Mouse (Mus musculus) layer of hippocampus, postnatal 25 days (tissue): ENCODE results near the gene Kcnn4. TPM values are rescaled to one million over a fixed set of nuclear protein-coding genes. Genes with fewer than 3 reads are reported as not detected.

Source experiments
- DNase-seq, 2 experiments: peaks; one replicate each; pipeline ENCODE4 v3.0.0; 2022; ENCODE audit warnings: mixed read lengths in 2 of 2, low spot score in 1 of 2; ENCODE audit errors: extremely low spot score in 1 of 2
- total RNA-seq, 2 experiments: library from RNA; stranded (reverse); gene quantifications; 2 replicates each; pipeline ENCODE4 v1.2.3; 2021

Gene Kcnn4
- total RNA-seq: under 1 TPM; 0.27 to 0.47 TPM

DNA sequence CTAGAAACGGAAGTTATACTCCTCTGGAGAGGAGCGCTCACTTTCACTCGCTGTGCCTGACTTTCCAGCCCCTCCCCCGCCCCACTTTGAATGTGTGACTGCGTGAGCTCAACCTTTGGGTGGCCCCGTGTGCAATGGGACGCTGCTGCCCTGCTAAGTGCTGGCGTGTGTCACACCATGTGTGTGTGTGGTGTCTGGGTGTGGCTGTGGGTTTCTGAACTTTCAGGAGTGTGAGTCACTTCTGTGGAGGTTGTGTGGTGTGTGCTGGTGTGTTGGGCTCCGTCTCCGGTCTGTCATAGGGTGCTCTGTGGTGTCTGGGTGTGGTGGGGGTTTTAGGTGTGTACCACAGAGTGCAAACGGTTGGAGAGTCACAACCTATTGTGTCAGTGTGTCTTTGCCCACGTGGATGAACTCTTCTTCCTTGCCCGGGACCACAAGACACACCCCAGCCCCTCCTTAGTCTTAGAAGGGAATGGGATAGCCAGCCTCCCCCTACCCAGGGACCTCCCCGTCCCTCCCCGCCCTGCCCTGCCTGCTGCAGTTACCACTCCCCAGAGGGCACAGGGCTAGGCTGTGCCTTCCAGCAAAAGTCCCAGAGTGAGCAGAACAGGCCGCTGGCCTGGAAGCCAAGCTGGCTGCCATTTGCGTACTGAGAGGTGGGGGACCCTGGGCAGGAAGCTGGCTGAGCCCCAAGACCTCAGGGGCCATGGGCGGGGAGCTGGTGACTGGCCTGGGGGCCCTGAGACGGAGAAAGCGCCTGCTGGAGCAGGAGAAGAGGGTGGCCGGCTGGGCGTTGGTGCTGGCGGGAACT lies at the start of gene Kcnn4:
Gene Kcnn4, plus strand, starts transcription at position 533 of the 811 bp plus-strand sequence.
- DNase-seq: no peak

DNA sequence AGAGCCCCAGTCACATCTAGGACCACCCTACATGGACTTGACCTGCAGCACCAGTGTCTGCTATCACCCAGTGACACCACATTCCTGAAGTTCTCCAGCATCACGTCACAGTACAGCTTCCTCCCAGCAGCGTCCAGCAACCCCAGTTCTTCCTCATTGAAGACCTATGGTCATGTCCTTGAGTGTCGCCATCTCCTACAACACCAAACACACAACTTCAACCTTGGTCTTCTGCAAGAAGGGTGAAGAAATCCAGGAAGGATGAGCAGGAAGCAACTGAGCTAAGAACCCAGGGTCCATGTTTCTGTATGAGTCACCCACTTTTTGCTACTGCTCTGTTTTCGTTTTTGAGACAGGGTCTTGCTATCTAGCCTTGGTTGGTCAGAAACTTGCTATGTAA lies 47.5 kb upstream of the Kcnn4 start:
- DNase-seq: no peak

DNA sequence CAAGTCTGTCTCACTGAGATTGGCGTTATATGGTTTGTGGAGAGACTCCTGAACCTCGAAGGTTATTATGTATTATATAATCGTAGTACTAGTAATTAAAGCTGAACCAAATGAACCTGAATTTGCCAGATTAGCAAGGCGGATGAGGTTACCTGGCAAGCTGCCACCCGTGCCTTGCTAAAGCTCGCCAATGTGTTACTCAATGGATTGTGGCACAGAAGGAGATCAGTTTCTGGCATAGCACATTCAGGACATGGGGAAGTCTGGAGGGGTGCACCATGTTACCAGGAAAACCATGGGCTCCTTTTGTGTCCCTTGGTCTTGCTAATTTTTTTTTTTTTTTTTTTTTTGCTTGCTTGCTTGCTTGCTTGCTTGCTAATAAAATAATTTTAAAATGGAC lies 44.9 kb upstream of the Kcnn4 start:
- peak in 1 of 2 experiments; percentile 30 for DNase-seq

DNA sequence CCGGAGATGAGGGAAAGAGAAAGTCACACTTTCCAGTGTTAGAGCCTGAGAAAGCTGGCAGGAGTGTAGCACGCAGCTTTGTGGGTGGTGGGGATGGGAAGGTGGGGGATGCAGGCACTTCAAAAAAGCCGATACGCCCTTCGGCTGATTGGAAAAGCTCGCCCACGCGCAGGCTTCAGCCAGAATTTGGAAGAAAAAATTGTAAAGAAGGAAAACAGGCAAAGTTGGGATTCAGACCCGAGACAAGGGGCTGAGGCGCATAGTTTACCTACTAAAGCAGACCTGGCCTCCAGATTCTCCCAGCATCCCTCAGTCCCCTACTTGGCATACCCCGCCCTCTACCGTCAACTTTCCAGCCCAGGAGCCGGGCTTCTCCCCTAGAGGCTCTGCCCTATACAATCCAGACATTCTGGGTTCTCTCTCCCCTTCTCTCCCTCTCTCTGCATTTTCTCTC lies 44.4 kb upstream of the Kcnn4 start:
- peak in 1 of 2 experiments; percentile 28 for DNase-seq

DNA sequence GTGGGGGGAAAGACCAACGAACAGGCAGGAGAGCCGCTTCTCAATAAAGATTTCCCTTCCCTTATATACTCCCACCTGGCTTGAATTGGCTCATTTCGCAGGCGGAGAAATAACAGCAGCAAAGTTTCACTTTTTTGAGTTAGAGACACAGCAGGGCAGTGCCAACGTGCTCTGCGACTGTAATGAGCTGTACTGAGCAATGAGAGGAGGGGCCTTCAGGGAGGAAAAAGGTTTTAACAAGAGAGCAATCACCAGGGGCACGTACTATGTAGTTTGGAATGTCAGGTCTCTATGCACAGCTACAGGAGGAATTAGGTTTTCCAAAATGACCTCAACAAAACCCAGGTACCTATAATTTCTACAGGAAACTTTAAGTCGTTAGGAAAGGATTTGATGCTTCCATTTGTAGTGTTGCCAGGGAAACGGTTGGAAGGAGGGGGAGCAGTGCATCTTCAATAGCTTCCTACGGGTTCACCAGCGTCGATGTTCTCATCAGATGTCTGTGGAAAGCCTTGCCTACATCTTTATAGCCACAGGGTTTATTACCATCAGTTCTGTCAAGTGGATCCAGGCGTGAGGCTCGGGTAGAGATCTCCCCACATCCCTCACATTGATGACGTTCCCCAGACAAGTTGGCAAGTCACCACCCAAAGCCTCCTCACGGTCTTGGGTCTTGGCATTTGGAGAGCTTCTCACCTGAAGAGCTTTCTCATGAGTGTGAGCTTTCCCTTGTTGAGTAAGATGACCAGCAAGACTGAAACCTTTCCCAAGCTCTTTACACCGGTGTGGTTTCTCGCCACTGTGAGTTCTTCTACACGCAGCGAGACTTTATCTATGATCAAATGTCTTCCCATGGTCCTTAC lies 43.6 kb upstream of the Kcnn4 start:
- DNase-seq: no peak

DNA sequence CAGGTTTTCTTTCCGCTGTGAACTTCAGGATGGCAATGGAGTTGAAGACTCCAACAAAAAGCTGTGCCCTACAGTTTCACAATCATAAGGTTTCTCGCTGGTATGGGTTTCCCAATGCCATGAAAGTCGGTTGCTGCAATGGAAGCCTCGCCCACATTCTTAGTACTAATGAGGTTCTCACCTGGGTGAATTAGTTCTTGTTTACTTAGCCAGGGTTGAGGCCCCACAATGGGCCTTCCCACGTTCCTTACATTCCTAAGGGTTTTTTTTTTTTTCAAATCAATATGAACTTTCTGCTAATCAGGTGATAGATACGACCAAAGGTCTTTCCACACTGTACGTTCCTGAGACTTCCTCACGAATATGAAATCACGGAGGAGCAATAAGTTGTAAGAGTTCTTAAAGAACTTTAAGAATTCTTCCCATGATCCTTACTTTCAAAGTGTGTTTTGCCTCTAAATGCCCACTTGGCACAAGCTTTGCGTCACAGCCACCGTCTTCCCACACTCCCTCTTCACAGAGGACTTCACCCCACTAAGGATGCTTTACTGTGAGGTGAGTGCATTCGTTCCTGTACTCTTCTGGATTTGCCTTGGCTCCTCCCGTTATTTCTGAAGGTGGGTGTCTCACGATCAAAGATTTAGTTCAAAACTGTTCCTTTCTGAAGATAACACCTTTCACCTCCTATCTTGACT lies 42.6 kb upstream of the Kcnn4 start:
- no peak for DNase-seq

DNA sequence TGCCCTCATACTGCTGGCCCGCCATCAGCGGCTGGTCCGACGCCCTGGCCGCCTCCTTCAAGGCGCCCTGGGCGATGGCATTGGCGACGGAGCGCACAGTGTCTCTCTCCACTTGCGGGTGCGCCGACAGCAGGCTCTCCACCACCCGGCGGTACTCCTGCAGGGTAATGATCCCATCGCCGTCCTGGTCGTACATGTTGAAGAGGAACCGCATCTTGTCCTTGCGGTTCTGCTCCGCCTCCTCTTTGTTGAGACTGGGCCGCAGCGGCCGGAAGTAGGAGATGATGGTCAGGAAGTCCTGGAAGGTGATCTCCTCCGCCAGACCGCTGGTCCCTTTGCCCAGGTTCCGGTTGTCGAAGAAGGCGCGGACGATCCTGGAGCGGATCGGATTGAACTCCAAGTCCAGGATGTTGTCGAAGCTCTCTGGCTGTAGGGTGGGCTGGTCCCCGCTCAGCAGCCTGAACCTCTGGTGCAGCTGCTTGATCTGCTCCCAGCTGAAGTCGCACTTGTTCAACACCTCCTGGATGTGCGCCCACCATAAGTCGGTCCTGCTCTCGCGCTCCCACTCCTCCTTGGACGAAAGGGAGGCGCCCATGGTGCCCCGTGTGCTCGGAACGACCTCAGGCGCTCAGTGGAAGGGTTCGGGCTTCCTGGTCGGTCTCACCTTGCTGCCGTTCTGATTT lies 36.6 kb upstream of the Kcnn4 start, which contains the start of gene Tescl:
Gene Tescl, minus strand, starts transcription at position 633 of the 683 bp plus-strand sequence.
- DNase-seq: no peak

DNA sequence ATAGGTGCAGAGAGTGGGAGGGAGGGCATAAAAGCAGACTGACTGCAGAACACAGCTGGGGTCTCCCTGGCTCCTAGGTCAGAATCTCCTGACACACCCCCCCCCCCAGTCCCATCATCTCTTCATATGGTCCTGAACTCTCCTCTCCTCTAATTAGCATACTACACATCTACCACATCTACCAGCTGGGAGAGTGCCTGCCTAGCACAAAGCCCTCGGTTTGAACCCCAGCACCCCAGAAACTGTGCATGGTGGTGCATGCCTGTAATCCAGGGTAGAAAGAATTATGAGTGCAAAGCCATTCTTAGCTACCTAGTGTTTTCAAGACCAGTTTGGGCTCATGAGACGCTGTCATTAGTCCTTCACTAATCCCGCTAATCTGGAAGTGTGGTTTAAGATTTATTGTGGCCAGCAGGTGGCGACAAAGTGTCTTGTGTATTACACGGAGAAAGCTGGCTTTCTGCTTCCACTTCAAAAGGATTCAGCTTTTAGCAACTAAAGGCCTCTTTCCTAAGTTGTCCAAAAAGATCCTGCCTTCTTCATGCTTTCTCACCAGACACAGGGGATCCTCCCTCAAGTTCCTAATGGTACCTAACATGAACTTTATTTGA lies 34.3 kb upstream of the Kcnn4 start:
- peak; percentile 62 to 92 for DNase-seq

DNA sequence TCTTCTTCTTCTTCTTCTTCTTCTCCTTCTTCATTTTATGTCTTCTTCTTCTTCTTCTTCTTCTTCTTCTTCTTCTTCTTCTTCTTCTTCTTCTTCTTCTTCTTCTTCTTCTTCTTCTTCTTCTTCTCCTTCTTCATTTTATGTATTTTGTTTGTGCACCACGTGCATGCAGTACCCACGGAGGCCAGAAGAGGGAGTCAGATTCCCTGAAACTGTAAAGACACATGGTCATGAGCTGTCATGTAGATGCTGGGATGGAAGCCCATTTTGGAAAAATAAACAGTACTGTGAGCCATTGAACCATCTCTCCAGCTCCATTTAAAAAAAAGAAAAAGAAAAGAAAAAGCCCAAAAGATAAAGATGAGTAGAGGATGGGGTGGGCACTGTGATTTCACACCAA lies 31.8 kb upstream of the Kcnn4 start:
- no peak for DNase-seq

DNA sequence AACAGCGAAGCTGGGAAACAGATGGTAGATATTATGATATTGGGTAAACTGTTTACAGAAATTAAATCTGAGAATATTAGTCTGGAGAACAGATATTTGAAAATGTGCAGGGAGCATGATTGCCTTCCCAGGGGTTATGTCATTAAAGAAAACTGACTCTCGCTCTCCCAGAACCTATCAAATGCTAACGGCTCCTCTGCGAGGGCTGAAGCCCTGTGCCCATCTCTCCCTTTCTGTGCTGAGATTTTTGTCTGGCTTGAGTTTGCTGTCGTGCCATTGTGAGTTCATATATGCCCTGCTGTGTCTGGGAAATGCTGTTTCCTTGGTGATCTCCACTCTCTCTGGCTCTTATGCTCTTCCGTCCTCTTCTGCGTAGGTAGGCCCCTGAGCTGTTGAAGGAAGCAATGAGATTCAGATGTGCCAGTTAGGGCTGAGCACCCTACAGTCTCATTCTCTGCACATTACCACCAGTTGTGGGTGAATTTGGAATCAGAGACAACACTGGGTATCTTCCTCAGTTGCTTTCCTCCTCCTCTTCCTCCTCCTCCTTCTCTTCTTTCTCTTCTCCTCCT lies 26.3 kb upstream of the Kcnn4 start:
- no peak for DNase-seq

DNA sequence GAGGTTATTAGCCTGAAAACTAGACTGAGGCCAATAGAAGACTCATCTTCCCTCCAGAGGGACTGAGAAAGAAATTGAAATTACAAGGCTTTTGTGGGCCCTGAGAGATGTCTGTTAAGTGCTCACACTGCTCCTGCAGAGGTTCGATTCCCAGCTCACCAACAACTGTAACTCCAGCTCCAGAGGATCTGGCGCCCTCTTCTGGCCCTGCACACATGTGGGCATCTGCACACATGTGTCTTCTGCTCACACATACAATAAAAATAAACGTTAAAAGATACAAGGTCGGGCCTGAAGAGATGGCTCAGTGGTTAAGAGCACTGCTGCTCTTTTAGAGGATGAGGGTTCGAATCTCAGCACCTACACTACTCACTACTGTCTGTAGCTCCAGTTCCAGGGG lies 23.6 kb upstream of the Kcnn4 start:
- DNase-seq: no peak

DNA sequence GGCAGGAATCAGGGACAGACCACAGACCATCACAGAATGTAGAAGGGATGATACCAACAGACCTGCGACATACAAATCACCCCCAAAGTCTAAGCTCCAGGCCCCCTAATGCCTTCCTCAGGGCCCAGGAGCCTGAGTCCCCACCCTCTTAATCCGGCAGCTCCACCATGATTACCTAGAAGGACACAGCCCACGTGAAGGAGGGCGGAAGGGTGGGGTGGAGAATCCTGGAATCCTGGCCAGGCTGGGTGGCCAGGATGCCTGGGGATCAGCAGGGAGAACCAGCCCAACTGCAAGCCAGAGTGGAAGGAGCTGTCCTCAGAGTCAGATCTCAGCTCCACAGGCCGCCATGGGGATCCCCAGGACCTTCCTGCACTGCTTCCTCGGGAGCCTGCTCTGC lies 21.2 kb upstream of the Kcnn4 start, which contains the start of gene Lypd5:
Gene Lypd5, plus strand, starts transcription at position 301 of the 400 bp plus-strand sequence.
- no peak for DNase-seq

DNA sequence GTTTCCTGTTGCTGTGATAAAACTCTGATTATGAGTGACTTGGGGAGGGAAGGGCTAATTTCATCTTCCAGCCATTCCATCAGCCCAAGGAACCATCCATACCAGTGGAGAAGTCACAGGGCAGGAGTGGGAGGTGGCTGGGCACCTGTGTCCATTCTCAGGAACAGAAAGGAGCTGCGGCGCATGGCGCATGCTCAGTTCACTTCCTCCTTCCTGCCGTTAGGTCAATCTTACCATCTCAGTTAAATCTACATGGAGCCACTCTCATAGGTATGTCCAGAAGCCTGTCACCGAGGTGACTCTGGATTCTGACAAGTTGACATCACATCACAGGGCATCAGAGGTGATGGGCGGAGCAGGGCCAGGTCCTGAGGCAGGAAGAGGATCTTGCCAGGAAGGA lies 14.4 kb upstream of the Kcnn4 start:
- DNase-seq: no peak

DNA sequence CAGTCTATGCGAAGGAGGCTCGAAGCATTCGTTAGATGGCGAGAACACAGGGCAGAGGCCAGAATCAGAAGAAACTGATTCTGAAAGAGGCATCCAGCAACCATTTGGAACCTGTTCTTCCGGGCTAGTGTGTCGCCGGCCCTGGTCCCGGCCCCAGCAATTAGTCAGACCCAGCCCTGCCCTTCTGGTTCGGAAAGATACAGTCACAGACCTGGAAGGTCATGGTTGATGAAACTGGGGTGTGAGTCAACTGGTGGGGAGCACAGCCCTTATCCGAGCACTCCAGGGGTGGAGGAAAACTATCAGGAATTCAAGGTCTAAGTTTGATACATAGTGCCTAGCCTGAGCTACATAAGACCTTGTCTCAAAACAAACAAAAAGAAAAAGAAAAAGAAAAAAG lies 14.0 kb upstream of the Kcnn4 start:
- DNase-seq: no peak

DNA sequence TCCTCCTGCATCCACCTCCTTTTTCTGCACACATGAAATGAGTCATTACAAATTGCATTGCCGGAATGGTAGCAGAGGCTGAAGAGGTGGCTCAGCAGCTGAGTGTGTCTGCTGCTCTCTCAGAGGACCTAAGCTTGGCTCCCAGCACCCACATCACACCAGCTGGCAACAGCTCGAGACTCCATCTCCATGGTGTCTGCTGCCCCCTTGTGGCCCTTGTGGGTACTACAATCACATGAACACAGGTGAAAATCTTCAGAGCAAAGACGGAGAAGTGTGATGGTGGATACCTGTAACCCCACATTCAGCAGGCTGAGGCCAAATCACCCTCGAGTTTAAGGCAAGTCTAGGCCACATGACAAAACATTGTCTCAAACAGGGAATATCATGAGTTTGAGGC lies 12.2 kb upstream of the Kcnn4 start:
- no peak for DNase-seq

DNA sequence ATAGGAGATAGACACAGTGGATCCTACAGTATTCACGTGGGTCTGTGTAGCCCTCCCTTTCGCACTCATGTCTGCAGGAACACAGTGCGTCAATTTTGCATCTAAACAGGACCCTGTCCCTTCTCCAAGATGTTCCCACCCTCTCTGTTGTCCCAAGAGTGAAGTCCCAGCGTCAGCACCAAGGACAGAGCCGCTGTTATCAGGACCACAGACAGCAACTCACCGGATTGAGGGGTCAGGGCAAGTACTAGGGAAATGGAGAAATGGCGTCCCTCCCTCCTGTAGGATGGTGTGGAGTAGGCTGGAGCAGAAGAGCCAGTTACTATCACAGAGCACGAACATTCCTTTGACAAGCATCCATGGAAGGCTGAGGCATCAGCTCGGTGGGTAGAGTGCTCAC lies 10.8 kb upstream of the Kcnn4 start:
- DNase-seq: no peak

DNA sequence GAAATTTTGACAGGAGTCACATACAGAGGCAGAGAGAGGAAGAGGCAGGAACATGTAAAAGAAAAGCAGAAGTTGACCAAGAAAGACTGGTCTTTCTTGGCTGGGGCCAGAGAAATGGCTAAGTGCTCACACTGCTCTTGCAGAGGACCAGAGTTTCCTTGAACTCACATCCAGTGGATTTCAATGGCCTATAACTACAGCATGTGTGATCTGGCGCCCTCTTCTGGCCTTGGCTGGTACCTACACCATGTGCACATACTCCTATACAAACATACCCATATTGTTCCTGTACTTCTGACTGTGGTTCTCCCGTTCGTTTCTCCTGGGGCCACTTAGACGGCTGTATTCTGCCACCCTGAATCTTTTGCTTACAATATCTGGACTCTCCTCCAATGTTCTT lies 9.1 kb upstream of the Kcnn4 start:
- DNase-seq: no peak

DNA sequence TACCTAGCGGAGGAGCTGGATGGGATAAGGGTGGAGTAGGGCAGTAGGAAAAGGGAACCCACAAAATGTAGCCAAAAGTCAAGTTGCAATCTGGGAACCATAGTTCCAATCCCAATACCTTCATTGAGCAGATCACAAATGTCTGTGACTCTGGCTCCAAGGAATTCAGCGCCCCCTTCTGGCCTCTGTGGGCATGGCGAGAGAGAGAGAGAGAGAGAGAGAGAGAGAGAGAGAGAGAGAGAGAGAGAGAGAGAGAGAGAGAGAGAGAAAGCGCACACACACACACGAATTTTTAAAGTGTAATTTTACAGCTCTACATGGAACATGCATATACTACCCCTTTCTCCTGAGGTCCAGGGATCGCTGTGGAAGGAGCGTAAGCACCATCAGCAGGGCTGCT lies 6.8 kb upstream of the Kcnn4 start:
- peak in 1 of 2 experiments; percentile 71 for DNase-seq

DNA sequence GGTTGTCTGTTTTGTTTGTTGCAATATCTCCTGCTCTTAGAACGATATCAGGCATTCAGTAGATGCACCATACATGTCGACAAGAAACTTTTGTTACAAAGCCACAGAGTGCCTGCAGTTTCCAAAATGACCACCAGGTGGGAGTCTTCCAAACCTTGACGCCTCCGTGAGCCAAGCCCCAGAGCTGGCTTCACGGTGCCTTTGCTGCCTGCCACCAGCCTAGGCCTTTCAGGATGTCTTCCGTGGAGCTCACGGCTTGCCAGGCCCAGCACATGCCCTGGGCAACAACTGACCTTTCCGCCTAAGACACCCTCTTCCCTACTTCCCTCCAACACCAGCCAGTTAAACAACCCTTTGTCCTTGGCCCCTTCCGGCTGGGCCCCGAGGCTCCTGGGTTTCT lies 5.2 kb upstream of the Kcnn4 start:
- peak; percentile 87 to 98 for DNase-seq
